Mouse (Mus musculus) G1E (cell line): Measurements from ENCODE around the gene Hnf1b. TPM values are rescaled to one million over a fixed set of nuclear protein-coding genes. Genes with fewer than 3 reads are reported as not detected.

Source experiments
- ATAC-seq: 2 replicates; pipeline ENCODE4 v1.8.0; 2016; ENCODE audit warnings: mild to moderate bottlenecking; ENCODE audit not compliant: insufficient number of reproducible peaks, poor library complexity, low FRiP score, severe bottlenecking; ENCODE audit errors: extremely low read depth
- DNase-seq: peaks from one replicate; pipeline ENCODE4 v3.0.0; 2012; ENCODE audit warnings: low spot score
- H3K27me3 ChIP-seq: 2 replicates; pipeline ENCODE4 v1.6.1; 2012; ENCODE audit warnings: mild to moderate bottlenecking, low read length, inconsistent platforms; ENCODE audit not compliant: insufficient read depth
- H3K36me3 ChIP-seq: replicated peaks from 2 replicates; pipeline ENCODE3; 2012; ENCODE audit warnings: mild to moderate bottlenecking, inconsistent platforms
- H3K4me1 ChIP-seq: 2 replicates; pipeline ENCODE4 v1.6.1; 2012; ENCODE audit warnings: low read depth, low read length, inconsistent platforms, mixed read lengths; ENCODE audit not compliant: insufficient read depth
- H3K4me3 ChIP-seq: 2 replicates; pipeline ENCODE4 v1.5.1; 2012; ENCODE audit warnings: low read depth, mild to moderate bottlenecking, inconsistent platforms, low read length, moderate library complexity, mixed read lengths
- H3K9me3 ChIP-seq: replicated peaks from 2 replicates; pipeline ENCODE4 v1.6.1; 2012; ENCODE audit warnings: inconsistent platforms
- CTCF ChIP-seq: IDR thresholded peaks from 2 replicates; pipeline ENCODE4 v1.5.1; 2012; ENCODE audit warnings: low read depth, low read length, inconsistent platforms, mixed read lengths
- GATA1 ChIP-seq: IDR thresholded peaks from 2 replicates; pipeline ENCODE4 v1.6.1; 2012; ENCODE audit warnings: borderline replicate concordance, low read length, inconsistent platforms, mixed read lengths
- GATA2 ChIP-seq: IDR thresholded peaks from 2 replicates; pipeline ENCODE4 v1.6.1; 2012; ENCODE audit warnings: low read depth, low read length, inconsistent platforms, borderline replicate concordance
- POLR2AphosphoS5 ChIP-seq: IDR thresholded peaks from 2 replicates; pipeline ENCODE4 v1.6.1; 2012; ENCODE audit warnings: low read depth, low read length, inconsistent platforms; ENCODE audit not compliant: insufficient replicate concordance
- TAL1 ChIP-seq: conservative IDR thresholded peaks from 2 replicates; pipeline ENCODE4 v1.6.1; 2012; ENCODE audit warnings: low read depth, low read length, inconsistent platforms, mixed read lengths
- polyA plus RNA-seq: library from polyadenylated mRNA; stranded (reverse); fragments of >175 nt; gene quantifications from 2 replicates; pipeline ENCODE4 v1.2.3, GENCODE M21; 2012
- total RNA-seq, 2 experiments: library from RNA; stranded (forward) in 1 of 2; stranded (reverse) in 1 of 2; fragments of 200-1000 nt in 1 of 2; fragments of >200 nt in 1 of 2; fragmentation: Nextera tagmentation in 1 of 2; gene quantifications; 2 replicates each; pipeline ENCODE4 v1.2.3; 2014 to 2017

Hnf1b gene
- total and polyA plus RNA-seq, 3 experiments, result 0.22 TPM; not detected in 2

DNA sequence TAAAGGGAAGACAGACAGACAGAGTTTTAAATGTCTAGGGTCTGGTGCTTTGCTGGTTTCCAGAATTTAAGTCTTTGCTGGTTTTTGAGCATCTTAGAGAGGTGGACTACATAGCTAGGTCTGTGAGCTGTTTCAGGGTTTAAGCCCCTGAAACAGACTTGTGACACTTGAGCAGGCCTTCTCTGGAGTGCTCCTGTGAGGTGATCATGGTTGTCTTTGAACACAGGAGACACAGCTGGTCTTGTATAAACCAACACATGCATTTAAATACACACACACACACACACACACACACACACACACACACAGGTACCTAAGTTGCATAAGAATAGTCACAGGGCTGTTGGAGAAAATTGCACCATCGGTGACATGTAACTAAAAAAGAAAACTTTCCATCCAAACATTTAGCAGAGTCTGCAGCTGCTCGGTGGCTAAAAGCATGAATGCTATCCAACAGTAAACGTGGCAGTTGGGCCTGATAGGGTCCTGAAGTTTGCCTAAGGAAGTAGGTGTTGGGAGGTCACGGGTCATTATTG is 28.6 kb downstream of the Hnf1b start:
- Histone ChIP-seq H3K27me3 (peaks cover 9% of the 10 kb centered on the region; the same call in 1 of the 2 replicates), H3K4me3 (no peak overlapping the region), H3K9me3 (no peaks in the 10 kb centered on the region), H3K4me1 (no peaks in the 10 kb centered on the region), H3K36me3 (no peaks in the 10 kb centered on the region)
- no peak for TF ChIP-seq POLR2AphosphoS5
- TF ChIP-seq TAL1, result no peak
- no peak for TF ChIP-seq GATA1
- no peak for TF ChIP-seq CTCF
- TF ChIP-seq GATA2, result no peak
- ATAC-seq, result no peak
- DNase-seq, result no peak

DNA sequence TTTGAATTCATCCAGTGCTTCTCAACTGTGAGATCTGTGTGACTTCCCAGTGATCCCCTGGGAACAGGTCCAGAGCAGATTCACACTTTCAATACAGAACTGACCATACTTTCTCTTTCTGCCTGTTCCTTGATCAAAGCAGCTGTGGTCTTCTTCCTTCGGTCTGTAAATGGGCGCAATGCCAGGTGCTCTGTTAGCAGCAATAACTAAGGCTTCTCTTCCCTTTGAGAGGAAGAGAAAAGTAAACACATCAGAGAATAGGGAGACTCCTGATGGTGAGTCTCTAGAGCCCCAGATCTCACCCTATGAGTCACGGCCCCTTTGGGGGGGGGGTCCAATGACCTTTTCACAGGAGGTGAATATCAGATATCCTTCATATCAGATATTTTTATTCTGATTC is 29.3 kb downstream of the Hnf1b start:
- no peak for DNase-seq
- Histone ChIP-seq H3K9me3 (no peaks in the 10 kb centered on the region), H3K4me3 (no peak overlapping the region), H3K27me3 (peaks cover 12% of the 10 kb centered on the region), H3K4me1 (no peaks in the 10 kb centered on the region), H3K36me3 (no peaks in the 10 kb centered on the region)
- TF ChIP-seq GATA2 (no peak), TAL1 (no peak), GATA1 (no peak), POLR2AphosphoS5 (no peak), CTCF (no peak)
- no peak for ATAC-seq

DNA sequence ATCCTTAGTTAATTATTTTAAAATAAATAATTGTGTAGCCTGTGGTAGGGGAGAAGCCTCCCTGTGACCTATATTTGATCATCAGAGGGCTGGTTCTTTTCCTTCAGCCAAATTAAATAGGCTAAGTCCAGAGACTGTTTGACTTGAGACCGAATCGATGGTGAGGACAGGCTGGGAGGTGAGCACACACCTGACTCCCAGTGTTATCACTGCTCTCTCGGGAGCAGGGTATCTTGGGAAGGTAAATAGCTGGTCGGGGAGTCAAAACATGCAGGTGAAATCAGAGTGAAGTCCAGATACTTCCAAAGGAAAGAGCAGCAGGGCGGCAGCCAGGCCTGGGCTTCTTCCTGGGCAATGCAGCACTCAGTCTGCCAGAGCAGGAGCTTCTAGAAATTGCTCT is 31.6 kb downstream of the Hnf1b start:
- H3K36me3 ChIP-seq, result no peaks in the 10 kb centered on the region
- no peak for TF ChIP-seq GATA1
- TF ChIP-seq POLR2AphosphoS5, result no peak
- TF ChIP-seq GATA2, result no peak
- TF ChIP-seq CTCF, result no peak
- TF ChIP-seq TAL1, result no peak
- ATAC-seq (no peak), DNase-seq (no peak)
- no peaks in the 10 kb centered on the region for H3K4me1 ChIP-seq
- H3K9me3 ChIP-seq, result no peaks in the 10 kb centered on the region
- peaks cover 12% of the 10 kb centered on the region for H3K27me3 ChIP-seq
- no peak overlapping the region for H3K4me3 ChIP-seq

DNA sequence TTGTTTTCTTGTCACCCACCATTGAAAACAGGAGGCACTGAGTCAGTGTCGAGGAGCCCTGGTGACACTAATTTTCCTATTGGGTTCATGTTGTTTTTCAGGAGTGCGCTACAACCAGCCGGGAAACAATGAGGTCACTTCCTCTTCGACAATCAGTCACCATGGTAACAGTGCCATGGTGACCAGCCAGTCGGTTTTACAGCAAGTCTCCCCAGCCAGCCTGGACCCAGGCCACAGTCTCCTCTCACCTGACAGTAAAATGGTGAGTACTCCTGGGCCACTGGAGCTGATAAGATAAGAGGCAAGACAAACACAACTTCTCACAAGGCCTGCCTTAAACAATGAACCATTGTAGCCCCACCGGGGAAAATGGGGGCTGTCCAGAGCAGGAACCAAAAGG is 32.7 kb downstream of the Hnf1b start:
- Histone ChIP-seq H3K36me3 (no peaks in the 10 kb centered on the region), H3K9me3 (no peaks in the 10 kb centered on the region), H3K4me3 (no peak overlapping the region), H3K27me3 (peaks cover 9% of the 10 kb centered on the region), H3K4me1 (no peaks in the 10 kb centered on the region)
- DNase-seq (no peak), ATAC-seq (no peak)
- TF ChIP-seq POLR2AphosphoS5 (no peak), TAL1 (no peak), GATA2 (no peak), CTCF (no peak), GATA1 (no peak)

DNA sequence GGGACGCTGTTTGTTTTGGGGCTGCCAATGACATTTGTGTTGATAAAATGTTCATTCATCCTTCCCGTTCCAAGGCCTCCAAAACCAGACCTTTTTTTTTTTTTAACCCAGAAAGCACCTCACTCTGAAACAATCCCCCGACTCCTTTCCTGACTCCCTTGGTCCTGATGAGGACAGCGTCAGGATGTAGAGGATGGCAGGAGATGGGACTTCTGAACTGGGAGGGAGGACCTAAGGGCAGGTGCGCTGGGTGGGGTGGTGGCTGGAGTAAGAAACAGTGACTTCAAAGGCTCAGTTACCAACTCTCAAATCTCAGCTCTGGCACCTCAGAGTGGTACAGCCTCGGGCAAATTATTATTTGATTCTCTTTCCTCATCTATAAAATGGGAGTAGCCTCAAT is 33.2 kb downstream of the Hnf1b start:
- no peak overlapping the region for H3K4me3 ChIP-seq
- TF ChIP-seq GATA1, result no peak
- TF ChIP-seq CTCF, result no peak
- no peak for TF ChIP-seq GATA2
- TF ChIP-seq TAL1, result no peak
- no peak for TF ChIP-seq POLR2AphosphoS5
- no peaks in the 10 kb centered on the region for H3K4me1 ChIP-seq
- no peaks in the 10 kb centered on the region for H3K9me3 ChIP-seq
- no peak for ATAC-seq
- H3K27me3 ChIP-seq, result peaks cover 5% of the 10 kb centered on the region
- no peaks in the 10 kb centered on the region for H3K36me3 ChIP-seq
- no peak for DNase-seq

DNA sequence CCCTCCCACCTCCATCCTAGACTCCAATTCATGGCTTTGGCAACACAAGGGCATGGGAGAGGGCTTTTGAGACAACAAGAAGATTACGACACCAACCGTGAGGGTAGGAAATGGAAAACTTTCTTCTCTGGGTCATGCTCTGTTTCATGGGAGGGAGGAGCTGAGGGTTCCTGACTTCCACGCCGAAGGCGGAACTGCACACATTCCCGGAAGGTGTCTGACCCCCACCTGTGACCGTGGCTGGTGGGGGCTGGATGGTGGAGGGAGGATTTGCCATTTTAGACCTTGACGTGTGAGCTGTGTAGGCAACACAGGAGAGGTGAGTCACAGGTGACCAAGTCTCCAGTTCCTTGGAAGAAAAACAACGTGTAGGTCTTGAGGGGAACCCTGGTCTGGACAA is 33.9 kb downstream of the Hnf1b start:
- ATAC-seq, result no peak

DNA sequence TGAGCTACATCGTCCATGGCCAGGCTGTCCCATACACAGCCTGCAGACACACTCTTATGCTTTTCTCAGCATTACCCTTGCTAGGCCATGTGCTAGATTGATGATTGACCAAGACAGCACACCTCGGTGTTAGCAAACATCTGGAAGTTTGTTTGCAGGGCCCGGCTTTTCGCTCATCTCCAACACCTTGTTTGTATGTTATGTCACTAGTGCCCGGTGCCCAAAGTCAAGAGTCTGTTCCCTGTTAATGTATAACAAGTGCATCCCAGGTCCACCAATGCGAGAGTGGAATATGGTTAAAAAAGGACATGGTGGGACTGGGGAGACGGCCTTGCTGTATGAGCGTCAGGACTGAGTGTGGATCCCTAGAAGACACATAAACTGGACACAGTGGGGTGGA is 35.3 kb downstream of the Hnf1b start:
- DNase-seq (no peak), ATAC-seq (no peak)
- H3K9me3 ChIP-seq, result no peaks in the 10 kb centered on the region
- H3K36me3 ChIP-seq, result no peaks in the 10 kb centered on the region
- H3K4me1 ChIP-seq, result no peaks in the 10 kb centered on the region
- no peak for TF ChIP-seq POLR2AphosphoS5
- TF ChIP-seq TAL1, result no peak
- TF ChIP-seq GATA2, result no peak
- TF ChIP-seq GATA1, result no peak
- no peak for TF ChIP-seq CTCF
- peaks cover 16% of the 10 kb centered on the region for H3K27me3 ChIP-seq
- no peak overlapping the region for H3K4me3 ChIP-seq

More for the DNA sequence above, 33.9 kb downstream of the Hnf1b start:
- H3K9me3 ChIP-seq, result no peaks in the 10 kb centered on the region
- H3K27me3 ChIP-seq, result peaks cover 10% of the 10 kb centered on the region
- no peak for DNase-seq
- TF ChIP-seq TAL1, result no peak
- TF ChIP-seq GATA1, result no peak
- TF ChIP-seq CTCF, result no peak
- no peak for TF ChIP-seq GATA2
- TF ChIP-seq POLR2AphosphoS5, result no peak
- no peaks in the 10 kb centered on the region for H3K36me3 ChIP-seq
- no peak overlapping the region for H3K4me3 ChIP-seq
- H3K4me1 ChIP-seq, result no peaks in the 10 kb centered on the region
